Mouse (Mus musculus) lung, postnatal 0 days (tissue): Measurements from ENCODE around the gene Nxf2. TPM values are rescaled to one million over a fixed set of nuclear protein-coding genes. Genes with fewer than 3 reads are reported as not detected.

Experiments used
- ATAC-seq: fragments of 200-750 bp; cut with Nextera tagmentation; 2 replicates; pipeline ENCODE4 v1.8.0; 2017; ENCODE audit warnings: moderate library complexity
- DNase-seq: peaks from one replicate; pipeline ENCODE4 v3.0.0-alpha.2; 2016; ENCODE audit warnings: low spot score
- H3K27ac ChIP-seq: fragments of 300-500 bp; sonication (generic); 2 replicates; pipeline ENCODE4 v1.5.1; 2014; ENCODE audit warnings: antibody characterized with exemption, mild to moderate bottlenecking, low read length, mixed read lengths
- H3K27me3 ChIP-seq: fragments of 300-500 bp; sonication (generic); replicated peaks from 2 replicates; pipeline ENCODE4 v1.6.1; 2014; ENCODE audit warnings: low read length, mixed read lengths; ENCODE audit not compliant: insufficient read depth
- H3K36me3 ChIP-seq: fragments of 300-500 bp; sonication (generic); 2 replicates; pipeline ENCODE4 v1.6.1; 2014; ENCODE audit warnings: low read length, mixed read lengths; ENCODE audit not compliant: insufficient read depth
- H3K4me1 ChIP-seq: fragments of 300-500 bp; sonication (generic); 2 replicates; pipeline ENCODE4 v1.6.1; 2014; ENCODE audit warnings: antibody characterized with exemption, low read depth, low read length, mixed read lengths; ENCODE audit not compliant: insufficient read depth
- H3K4me2 ChIP-seq: fragments of 300-500 bp; sonication (generic); replicated peaks from 2 replicates; pipeline ENCODE4 v1.6.1; 2014; ENCODE audit warnings: low read depth, mild to moderate bottlenecking, low read length, moderate library complexity, mixed read lengths
- H3K4me3 ChIP-seq: fragments of 300-500 bp; sonication (generic); 2 replicates; pipeline ENCODE4 v1.5.1; 2014; ENCODE audit warnings: low read depth, low read length
- H3K9ac ChIP-seq: fragments of 300-500 bp; sonication (generic); replicated peaks from 2 replicates; pipeline ENCODE4 v1.6.1; 2014; ENCODE audit warnings: low read depth, mild to moderate bottlenecking
- H3K9me3 ChIP-seq: fragments of 300-500 bp; sonication (generic); 2 replicates; pipeline ENCODE4 v1.6.1; 2016; ENCODE audit warnings: low read length, mixed read lengths
- CTCF ChIP-seq: IDR thresholded peaks from 2 replicates; pipeline ENCODE4 v1.5.1; 2016; ENCODE audit warnings: antibody characterized with exemption, mild to moderate bottlenecking
- EP300 ChIP-seq: IDR thresholded peaks from 2 replicates; pipeline ENCODE4 v1.6.1; 2016; ENCODE audit warnings: antibody characterized with exemption, mild to moderate bottlenecking, control low read depth
- WGBS: fragments of 180-500 bp; shearing (Covaris S2); extraction: QIAGEN DNeasy Blood & Tissue Kit; methylation state at CpG from one replicate; pipeline ENCODE4 v1.1.7; 2014; 5-methylcytosine and 5-hydroxymethylcytosine counted together
- polyA plus RNA-seq: library from polyadenylated mRNA; unstranded; fragments of >200 nt; fragmentation: Nextera tagmentation; extraction: Ambion mirVana; gene quantifications from 2 replicates; pipeline ENCODE4 v1.2.1, GENCODE M21; 2015

Gene Nxf2
- 0.27 and 0.31 TPM in 2 replicates for polyA plus RNA-seq

GRCm38 (mm10) chrX:134964546-134964945 is at the start of gene Nxf2:
Gene Nxf2, minus strand, starts transcription at chrX:134964754.
- peak within 1 kb of the TSS; percentile 46; the same call in 1 of the 2 replicates for H3K4me2 ChIP-seq
- no peak for ATAC-seq
- no peaks in the 10 kb centered on the region for H3K9me3 ChIP-seq
- TF ChIP-seq EP300 (no peak), CTCF (no peak)
- H3K27ac ChIP-seq = no peak within 1 kb of the TSS
- no peaks in the 10 kb centered on the region for H3K4me1 ChIP-seq
- H3K27me3 ChIP-seq = no peaks in the 10 kb centered on the region
- H3K4me3 ChIP-seq = peak within 1 kb of the TSS; percentile 17; the same call in 1 of the 2 replicates
- H3K36me3 ChIP-seq = no peaks in the 10 kb centered on the region
- H3K9ac ChIP-seq = no peak within 1 kb of the TSS
- DNase-seq = no peak
- 92% methylated on average over 19 of the region's 19 CpGs for WGBS

- no peaks in the 10 kb centered on the region for H3K4me1 ChIP-seq
These were observed 46.8 kb upstream of the Nxf2 start for GRCm38 (mm10) chrX:135011381-135011780.

GRCm38 (mm10) chrX:135009471-135009815 is 44.9 kb upstream of the Nxf2 start:
- Histone ChIP-seq H3K4me3 (peak overlapping the region; percentile 62), H3K27me3 (no peaks in the 10 kb centered on the region), H3K4me1 (no peaks in the 10 kb centered on the region), H3K9ac (no peak overlapping the region), H3K36me3 (no peaks in the 10 kb centered on the region), H3K9me3 (no peaks in the 10 kb centered on the region), H3K27ac (no peak overlapping the region), H3K4me2 (peak overlapping the region; percentile 38)
- TF ChIP-seq CTCF (no peak), EP300 (no peak)
- no peak; the same call in 1 of the 2 replicates for ATAC-seq
- WGBS = 28% methylated on average over 6 of the region's 6 CpGs
- DNase-seq = no peak

More at GRCm38 (mm10) chrX:135011381-135011780, 46.8 kb upstream of the Nxf2 start:
- Histone ChIP-seq H3K36me3 (no peaks in the 10 kb centered on the region), H3K9me3 (no peaks in the 10 kb centered on the region), H3K4me3 (no peak overlapping the region), H3K9ac (no peak overlapping the region), H3K27ac (no peak overlapping the region), H3K4me2 (no peak overlapping the region), H3K27me3 (no peaks in the 10 kb centered on the region)
- DNase-seq (no peak), ATAC-seq (no peak)
- WGBS = 46% methylated on average over 3 of the region's 3 CpGs
- TF ChIP-seq EP300 (no peak), CTCF (no peak)

GRCm38 (mm10) chrX:135008720-135009470 is 44.3 kb upstream of the Nxf2 start, which contains the start of gene Zmat1:
Gene Zmat1, minus strand, starts transcription at chrX:135009209.
- Histone ChIP-seq H3K27ac (peak within 1 kb of the TSS; percentile 96), H3K36me3 (no peaks in the 10 kb centered on the region), H3K9ac (peak within 1 kb of the TSS; percentile 85), H3K9me3 (no peaks in the 10 kb centered on the region), H3K4me2 (peak within 1 kb of the TSS; percentile 40), H3K4me3 (peak within 1 kb of the TSS; percentile 62), H3K27me3 (no peaks in the 10 kb centered on the region), H3K4me1 (no peaks in the 10 kb centered on the region)
- DNase-seq (peak; percentile 95), ATAC-seq (peak; percentile 99)
- TF ChIP-seq CTCF (no peak), EP300 (no peak)
- WGBS = 21% methylated on average over 18 of the region's 65 CpGs

GRCm38 (mm10) chrX:135008021-135008420 is 43.5 kb upstream of the Nxf2 start:
- Histone ChIP-seq H3K4me3 (peak overlapping the region; percentile 62), H3K27ac (peak overlapping the region; percentile 96), H3K4me1 (no peaks in the 10 kb centered on the region), H3K27me3 (no peaks in the 10 kb centered on the region), H3K4me2 (peak overlapping the region; percentile 40), H3K9ac (no peak overlapping the region), H3K9me3 (no peaks in the 10 kb centered on the region), H3K36me3 (no peaks in the 10 kb centered on the region)
- DNase-seq (peak; percentile 66), ATAC-seq (peak; percentile 63)
- TF ChIP-seq CTCF = no peak
- TF ChIP-seq EP300 = peak; percentile 53; the same call in 1 of the 2 replicates
- WGBS = 31% methylated on average over 5 of the region's 5 CpGs

GRCm38 (mm10) chrX:134963305-134964094 is 1.1 kb downstream of the Nxf2 start:
- WGBS = 52% methylated on average over 35 of the region's 53 CpGs

More at GRCm38 (mm10) chrX:134963305-134964094, 1.1 kb downstream of the Nxf2 start:
- H3K4me1 ChIP-seq = no peaks in the 10 kb centered on the region
- no peaks in the 10 kb centered on the region for H3K36me3 ChIP-seq
- peak overlapping the region; percentile 17; the same call in 1 of the 2 replicates for H3K4me3 ChIP-seq
- H3K4me2 ChIP-seq = peak overlapping the region; percentile 46
- H3K27ac ChIP-seq = no peak overlapping the region
- H3K9ac ChIP-seq = no peak overlapping the region
- H3K9me3 ChIP-seq = no peaks in the 10 kb centered on the region
- ATAC-seq = peak; percentile 94
- no peaks in the 10 kb centered on the region for H3K27me3 ChIP-seq
- DNase-seq = peak; percentile 80
- TF ChIP-seq EP300 (no peak), CTCF (no peak)
